Mouse (Mus musculus): Measurements from ENCODE around the gene Krtap4-7. TPM values are rescaled to one million over a fixed set of nuclear protein-coding genes. Genes with fewer than 3 reads are reported as not detected.

Krtap4-7 gene
- not detected in 2 replicates for polyA plus RNA-seq (2012; rRNA removed; ENCODE audit: low replicate concordance)

GRCm38 (mm10) chr11:99643635-99644139, at the start of gene Krtap4-7:
TSS of gene Krtap4-7 (minus strand) at chr11:99644089.

DNA sequence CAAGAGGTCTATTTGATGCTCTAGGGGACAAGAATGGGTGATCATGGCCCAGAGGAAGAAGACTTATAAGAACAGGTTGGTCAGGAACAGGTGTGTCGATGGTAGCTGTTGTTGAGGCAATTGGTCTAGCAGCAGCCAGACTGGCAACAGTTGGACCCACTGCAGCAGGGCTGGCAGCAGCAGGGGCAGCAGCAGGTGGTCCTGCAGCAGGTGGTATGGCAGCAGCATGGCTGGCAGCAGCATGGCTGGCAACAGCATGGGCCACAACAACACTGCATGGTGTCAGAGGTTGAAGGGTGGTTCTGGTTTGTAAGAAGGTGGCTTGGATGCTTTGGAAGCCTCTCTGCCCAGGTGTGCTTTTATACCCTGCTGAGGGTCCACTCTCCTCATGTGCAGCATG, 46.6 kb upstream of the Krtap4-7 start, which contains the start of gene Gm14190:
Gm14190 (minus strand) TSS at position 278 of the 400 bp plus-strand sequence.

DNA sequence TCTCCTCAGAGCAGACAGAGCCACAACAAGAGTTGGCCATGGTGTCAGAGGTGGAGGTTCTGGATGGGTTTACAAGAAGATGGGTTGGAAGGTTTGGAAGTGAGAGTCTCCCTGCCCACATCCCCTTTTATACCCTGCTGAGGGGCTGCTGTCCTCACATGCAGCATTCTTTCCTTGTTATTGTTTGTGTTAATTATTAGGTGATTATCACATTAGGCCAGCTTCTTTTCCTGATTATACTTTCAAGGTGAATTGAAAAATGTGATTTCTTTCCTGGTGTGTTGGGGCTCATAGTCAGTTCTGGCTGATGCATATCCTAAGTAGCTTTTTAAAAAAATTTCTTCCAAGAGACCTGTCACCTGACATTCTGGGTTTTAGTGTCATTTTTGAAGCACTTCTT, 22.0 kb upstream of the Krtap4-7 start, which contains the start of gene Krtap4-6:
Krtap4-6 (minus strand) TSS at position 101 of the 400 bp plus-strand sequence.

DNA sequence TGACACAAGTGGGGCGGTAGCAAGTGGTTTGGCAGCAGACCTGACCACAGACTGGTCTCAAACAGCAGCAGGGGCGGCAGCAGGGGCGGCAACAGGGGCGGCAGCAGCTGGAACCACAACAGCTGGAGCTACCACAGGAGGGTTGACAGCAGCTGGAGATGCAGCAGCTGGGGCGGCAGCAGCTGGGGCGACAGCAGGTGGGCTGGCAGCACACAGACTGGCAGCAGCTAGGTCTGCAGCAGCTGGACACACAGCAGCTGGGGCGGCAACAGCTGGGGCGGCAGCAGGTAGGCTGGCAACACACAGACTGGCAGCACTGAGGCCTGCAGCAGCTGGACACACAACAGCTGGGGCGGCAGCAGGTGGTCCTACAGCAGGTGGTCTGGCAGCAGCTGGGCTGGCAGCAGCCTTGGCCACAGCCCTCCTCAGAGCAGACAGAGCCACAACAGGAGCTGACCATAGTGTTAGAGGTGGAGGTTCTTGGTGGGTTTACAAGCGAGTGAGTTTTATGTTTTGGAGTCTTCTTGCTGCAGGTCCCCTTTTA, 14.7 kb upstream of the Krtap4-7 start, which contains the start of gene Gm11563:
Gm11563 (minus strand) TSS at position 494 of the 544 bp plus-strand sequence.

DNA sequence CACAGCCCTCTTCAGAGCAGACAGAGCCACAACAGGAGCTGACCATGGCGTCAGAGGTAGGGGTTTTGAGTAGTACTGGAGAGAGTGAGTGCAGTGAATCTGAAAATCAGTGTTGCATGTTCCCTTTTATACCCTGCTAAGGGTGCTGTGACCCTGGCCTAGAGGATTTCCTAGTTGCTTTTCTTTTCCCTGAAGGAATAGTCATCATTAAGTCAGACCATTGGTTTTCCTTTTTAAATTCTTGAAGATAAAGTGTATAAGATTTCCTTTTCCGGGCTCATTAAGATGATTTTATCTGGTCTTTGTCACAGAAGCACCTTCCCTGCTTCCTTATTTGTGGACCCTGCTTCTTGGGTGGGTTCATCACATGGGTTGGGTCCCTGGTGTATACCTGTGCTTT, 6.2 kb upstream of the Krtap4-7 start, which contains the start of gene Gm11555:
Gm11555 (minus strand) TSS at position 101 of the 400 bp plus-strand sequence.

GRCm38 (mm10) chr11:99634653-99635134, 9.2 kb downstream of the Krtap4-7 start, which contains the start of gene Krtap4-2:
TSS of gene Krtap4-2 (minus strand) at chr11:99635084.

DNA sequence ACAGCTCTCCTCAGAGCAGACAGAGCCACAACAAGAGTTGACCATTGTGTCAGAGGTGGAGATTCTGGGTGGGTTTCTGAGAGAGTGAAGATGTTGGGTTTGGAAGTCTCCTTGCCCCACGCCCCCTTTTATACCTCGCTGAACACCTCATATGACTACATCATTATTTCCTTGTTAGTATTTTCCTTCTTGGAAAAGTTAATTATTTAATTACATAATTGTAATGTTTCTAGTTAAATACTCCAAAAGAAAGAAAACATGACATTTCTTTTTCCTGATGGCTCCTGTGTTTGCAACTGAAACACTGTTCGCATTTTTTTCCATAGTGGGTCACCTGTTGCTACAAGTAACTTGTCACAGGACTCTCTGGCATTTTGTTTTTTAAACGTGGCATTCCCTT, 15.8 kb downstream of the Krtap4-7 start, which contains the start of gene Krtap4-1:
Krtap4-1 (minus strand) TSS at position 101 of the 400 bp plus-strand sequence.

DNA sequence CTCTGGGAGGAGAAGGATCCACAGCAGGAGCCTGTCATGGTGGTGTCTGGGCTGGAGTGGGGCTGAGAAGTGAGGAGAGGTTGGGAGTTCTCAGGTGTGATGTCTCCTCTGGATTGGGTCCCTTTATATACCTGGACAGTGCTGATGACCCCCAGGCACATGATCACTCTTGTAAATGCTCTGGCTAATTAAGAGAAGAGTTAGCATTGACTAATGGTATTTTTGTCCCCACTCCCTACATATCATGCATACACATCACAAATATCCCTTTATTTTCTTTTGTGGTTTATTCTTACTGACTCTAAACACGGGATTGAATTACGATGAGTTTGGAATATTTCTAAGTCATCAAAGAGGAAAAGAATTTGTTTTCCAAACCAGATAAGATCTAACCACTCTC, 23.6 kb downstream of the Krtap4-7 start, which contains the start of gene Gm11562:
Gm11562 (minus strand) TSS at position 101 of the 400 bp plus-strand sequence.

DNA sequence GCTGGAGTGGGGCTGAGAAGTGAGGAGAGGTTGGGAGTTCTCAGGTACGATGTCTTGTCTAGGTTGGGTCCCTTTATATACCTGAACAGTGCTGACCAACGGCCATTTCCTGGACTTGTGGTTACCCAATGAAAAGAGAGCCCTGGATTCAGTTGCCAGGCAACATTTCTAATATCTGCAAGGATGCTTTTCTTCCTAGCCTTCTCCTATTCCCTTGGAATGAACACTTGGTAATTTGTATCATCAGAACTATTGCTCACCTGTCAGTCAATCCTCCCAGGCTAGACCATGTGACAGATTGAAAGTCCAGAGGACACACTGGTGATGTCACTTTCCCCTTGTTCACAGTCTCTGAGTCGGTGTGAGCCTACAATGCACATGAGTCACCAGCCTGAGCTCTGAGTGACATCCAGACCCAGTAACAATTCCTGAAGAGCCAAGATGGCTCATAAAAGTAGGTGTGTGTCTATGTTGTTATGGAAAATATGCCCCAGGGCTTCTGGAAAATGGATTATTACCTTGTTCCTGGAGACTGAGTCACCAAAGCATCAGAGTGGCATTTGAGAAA, 29.0 kb downstream of the Krtap4-7 start, which contains the start of gene Krtap2-4:
Krtap2-4 (minus strand) TSS at position 51 of the 568 bp plus-strand sequence.

GRCm38 (mm10) chr11:99610089-99610488, 33.8 kb downstream of the Krtap4-7 start, which contains the start of gene Gm11937:
TSS of gene Gm11937 (minus strand) at chr11:99610189.

GRCm38 (mm10) chr11:99603208-99603607, 40.7 kb downstream of the Krtap4-7 start, which contains the start of gene Gm11938:
TSS of gene Gm11938 (minus strand) at chr11:99603308.

GRCm38 (mm10) chr11:99597742-99598141, 46.1 kb downstream of the Krtap4-7 start, which contains the start of gene Krtap9-3:
TSS of gene Krtap9-3 (minus strand) at chr11:99598105.

Other genes with a start within 250 kb of the Krtap4-7 start
- not detected in 2 replicates for gene Krt12, start 221.8 kb downstream of the Krtap4-7 start, polyA plus RNA-seq (2012; rRNA removed; ENCODE audit: low replicate concordance)
- 0.13 and 0.25 TPM in 2 replicates for gene Krt20, start 205.9 kb downstream of the Krtap4-7 start, polyA plus RNA-seq (2012; rRNA removed; ENCODE audit: low replicate concordance)
- 2.8 and 3.9 TPM in 2 replicates for gene Krt23, start 151.0 kb downstream of the Krtap4-7 start, polyA plus RNA-seq (2012; rRNA removed; ENCODE audit: low replicate concordance)
- not detected in 2 replicates for gene Krt39, start 122.8 kb downstream of the Krtap4-7 start, polyA plus RNA-seq (2012; rRNA removed; ENCODE audit: low replicate concordance)
- not detected in 2 replicates for gene Krt40, start 100.9 kb downstream of the Krtap4-7 start, polyA plus RNA-seq (2012; rRNA removed; ENCODE audit: low replicate concordance)
- gene Krtap3-3, start 93.2 kb downstream of the Krtap4-7 start, polyA plus RNA-seq (2012; rRNA removed; ENCODE audit: low replicate concordance), result not detected in 2 replicates
- gene Krtap3-2, start 87.2 kb downstream of the Krtap4-7 start, polyA plus RNA-seq (2012; rRNA removed; ENCODE audit: low replicate concordance), result 0.43 and 2.2 TPM in 2 replicates
- not detected in 2 replicates for gene Gm11939, start 84.6 kb downstream of the Krtap4-7 start, polyA plus RNA-seq (2012; rRNA removed; ENCODE audit: low replicate concordance)
- gene Krtap3-1, start 77.5 kb downstream of the Krtap4-7 start, polyA plus RNA-seq (2012; rRNA removed; ENCODE audit: low replicate concordance), result not detected in 2 replicates
- not detected in 2 replicates for gene Krtap1-5, start 63.1 kb downstream of the Krtap4-7 start, polyA plus RNA-seq (2012; rRNA removed; ENCODE audit: low replicate concordance)
- gene Krtap1-4, start 60.4 kb downstream of the Krtap4-7 start, polyA plus RNA-seq (2012; rRNA removed; ENCODE audit: low replicate concordance), result not detected in 2 replicates
- not detected in 2 replicates for gene Krtap1-3, start 52.8 kb downstream of the Krtap4-7 start, polyA plus RNA-seq (2012; rRNA removed; ENCODE audit: low replicate concordance)
- not detected in 2 replicates for gene Krtap9-3, start 46.0 kb downstream of the Krtap4-7 start, polyA plus RNA-seq (2012; rRNA removed; ENCODE audit: low replicate concordance)
- gene Gm11938, start 40.8 kb downstream of the Krtap4-7 start, polyA plus RNA-seq (2012; rRNA removed; ENCODE audit: low replicate concordance), result not detected in 2 replicates
- not detected in 2 replicates for gene Gm11937, start 33.9 kb downstream of the Krtap4-7 start, polyA plus RNA-seq (2012; rRNA removed; ENCODE audit: low replicate concordance)
- not detected in 2 replicates for gene Krtap2-4, start 29.2 kb downstream of the Krtap4-7 start, polyA plus RNA-seq (2012; rRNA removed; ENCODE audit: low replicate concordance)
- gene Gm11562, start 23.7 kb downstream of the Krtap4-7 start, polyA plus RNA-seq (2012; rRNA removed; ENCODE audit: low replicate concordance), result not detected in 2 replicates
- gene Krtap4-1, start 15.9 kb downstream of the Krtap4-7 start, polyA plus RNA-seq (2012; rRNA removed; ENCODE audit: low replicate concordance), result not detected in 2 replicates
- gene Krtap4-2, start 9.0 kb downstream of the Krtap4-7 start, polyA plus RNA-seq (2012; rRNA removed; ENCODE audit: low replicate concordance), result not detected in 2 replicates
- not detected in 2 replicates for gene Gm11555, start 6.1 kb upstream of the Krtap4-7 start, polyA plus RNA-seq (2012; rRNA removed; ENCODE audit: low replicate concordance)
- gene Gm11563, start 14.9 kb upstream of the Krtap4-7 start, polyA plus RNA-seq (2012; rRNA removed; ENCODE audit: low replicate concordance), result not detected in 2 replicates
- gene Krtap4-6, start 21.9 kb upstream of the Krtap4-7 start, polyA plus RNA-seq (2012; rRNA removed; ENCODE audit: low replicate concordance), result not detected in 2 replicates
- gene Gm14190, start 46.7 kb upstream of the Krtap4-7 start, polyA plus RNA-seq (2012; rRNA removed; ENCODE audit: low replicate concordance), result not detected in 2 replicates
- not detected in 2 replicates for gene Gm14180, start 90.2 kb upstream of the Krtap4-7 start, polyA plus RNA-seq (2012; rRNA removed; ENCODE audit: low replicate concordance)
- not detected in 2 replicates for gene Gm11595, start 128.8 kb upstream of the Krtap4-7 start, polyA plus RNA-seq (2012; rRNA removed; ENCODE audit: low replicate concordance)
- not detected in 2 replicates for gene Krtap4-8, start 136.6 kb upstream of the Krtap4-7 start, polyA plus RNA-seq (2012; rRNA removed; ENCODE audit: low replicate concordance)
- not detected in 2 replicates for gene Krtap4-9, start 141.1 kb upstream of the Krtap4-7 start, polyA plus RNA-seq (2012; rRNA removed; ENCODE audit: low replicate concordance)
- not detected in 2 replicates for gene Gm11596, start 149.4 kb upstream of the Krtap4-7 start, polyA plus RNA-seq (2012; rRNA removed; ENCODE audit: low replicate concordance)
- gene Gm11569, start 154.8 kb upstream of the Krtap4-7 start, polyA plus RNA-seq (2012; rRNA removed; ENCODE audit: low replicate concordance), result not detected in 2 replicates
- gene Gm11554, start 160.4 kb upstream of the Krtap4-7 start, polyA plus RNA-seq (2012; rRNA removed; ENCODE audit: low replicate concordance), result not detected in 2 replicates
- gene Krtap4-13, start 165.8 kb upstream of the Krtap4-7 start, polyA plus RNA-seq (2012; rRNA removed; ENCODE audit: low replicate concordance), result not detected in 2 replicates
- gene Gm11564, start 171.6 kb upstream of the Krtap4-7 start, polyA plus RNA-seq (2012; rRNA removed; ENCODE audit: low replicate concordance), result not detected in 2 replicates
- not detected in 2 replicates for gene 2300003K06Rik, start 194.0 kb upstream of the Krtap4-7 start, polyA plus RNA-seq (2012; rRNA removed; ENCODE audit: low replicate concordance)
- not detected in 2 replicates for gene Krtap4-16, start 207.5 kb upstream of the Krtap4-7 start, polyA plus RNA-seq (2012; rRNA removed; ENCODE audit: low replicate concordance)
- gene Gm11568, start 213.8 kb upstream of the Krtap4-7 start, polyA plus RNA-seq (2012; rRNA removed; ENCODE audit: low replicate concordance), result not detected in 2 replicates
- gene Gm11559, start 220.4 kb upstream of the Krtap4-7 start, polyA plus RNA-seq (2012; rRNA removed; ENCODE audit: low replicate concordance), result not detected in 2 replicates
- not detected in 2 replicates for gene Krtap9-1, start 229.3 kb upstream of the Krtap4-7 start, polyA plus RNA-seq (2012; rRNA removed; ENCODE audit: low replicate concordance)
- gene Gm11567, start 235.1 kb upstream of the Krtap4-7 start, polyA plus RNA-seq (2012; rRNA removed; ENCODE audit: low replicate concordance), result not detected in 2 replicates